Mouse (Mus musculus): Measurements from ENCODE around the gene Intu. TPM values are rescaled to one million over a fixed set of nuclear protein-coding genes. Genes with fewer than 3 reads are reported as not detected.

The Intu gene
- total RNA-seq (2021) (1 to 10 TPM; 1.8 to 4.0 TPM), polyA plus RNA-seq (2012; rRNA removed) (1.1 TPM in 2 replicates)
- long read RNA-seq, partial matches to known transcripts, result 2 of 2 reads
- long read RNA-seq, other reads (novel, unspliced or antisense), result 0 of 2 reads

- DNase-seq, result peak; percentile 65
Observed at GRCm38 (mm10) chr3:40531286-40532141, at the start of gene Intu. TSS of gene Intu (plus strand) at chr3:40531286.

- no peak for DNase-seq
Observed at GRCm38 (mm10) chr3:40483221-40483654, 47.8 kb upstream of the Intu start.

- no peak for DNase-seq
Observed at GRCm38 (mm10) chr3:40487381-40487780, 43.7 kb upstream of the Intu start.

GRCm38 (mm10) chr3:40491742-40492141 lies 39.3 kb upstream of the Intu start:
- DNase-seq, result no peak

- no peak for DNase-seq
Observed at GRCm38 (mm10) chr3:40498898-40499297, 32.2 kb upstream of the Intu start.

- no peak for DNase-seq
Observed at GRCm38 (mm10) chr3:40500157-40500808, 30.8 kb upstream of the Intu start.

GRCm38 (mm10) chr3:40504377-40504776 lies 26.7 kb upstream of the Intu start:
- no peak for DNase-seq

- no peak for DNase-seq
Observed at GRCm38 (mm10) chr3:40505451-40506014, 25.6 kb upstream of the Intu start.

GRCm38 (mm10) chr3:40508927-40509576 lies 22.0 kb upstream of the Intu start:
- DNase-seq, result no peak

GRCm38 (mm10) chr3:40510567-40510966 lies 20.5 kb upstream of the Intu start:
- DNase-seq, result peak; percentile 65

- DNase-seq, result no peak
Observed at GRCm38 (mm10) chr3:40512936-40513829, 17.9 kb upstream of the Intu start.

GRCm38 (mm10) chr3:40518240-40518639 lies 12.8 kb upstream of the Intu start:
- DNase-seq, result no peak

- no peak for DNase-seq
Observed at GRCm38 (mm10) chr3:40519555-40519954, 11.5 kb upstream of the Intu start.

- no peak for DNase-seq
Observed at GRCm38 (mm10) chr3:40520567-40520966, 10.5 kb upstream of the Intu start.

- DNase-seq, result peak; percentile 10
Observed at GRCm38 (mm10) chr3:40522446-40522845, 8.6 kb upstream of the Intu start.

GRCm38 (mm10) chr3:40522846-40523245 lies 8.2 kb upstream of the Intu start:
- DNase-seq, result no peak

GRCm38 (mm10) chr3:40523371-40523783 lies 7.7 kb upstream of the Intu start:
- DNase-seq, result peak; percentile 15

- DNase-seq, result no peak
Observed at GRCm38 (mm10) chr3:40524841-40525240, 6.2 kb upstream of the Intu start.

GRCm38 (mm10) chr3:40525341-40525740 lies 5.7 kb upstream of the Intu start:
- peak; percentile 29 for DNase-seq

GRCm38 (mm10) chr3:40526095-40526494 lies 5.0 kb upstream of the Intu start:
- DNase-seq, result no peak

- no peak for DNase-seq
Observed at GRCm38 (mm10) chr3:40527218-40527617, 3.9 kb upstream of the Intu start.

All from adrenal gland, adult 2 months (tissue).